Mouse (Mus musculus) myocyte (in vitro differentiated cells): Measurements from ENCODE around the gene Zic2. TPM values are rescaled to one million over a fixed set of nuclear protein-coding genes. Genes with fewer than 3 reads are reported as not detected.

Experiments used
- H3K27me3 ChIP-seq: one replicate; pipeline ENCODE4 v1.6.1; 2011; ENCODE audit not compliant: control insufficient read depth, insufficient read depth, insufficient read length
- H3K36me3 ChIP-seq: one replicate; pipeline ENCODE4 v1.6.1; 2011; ENCODE audit not compliant: control insufficient read depth, insufficient read depth
- H3K4me2 ChIP-seq: one replicate; pipeline ENCODE4 v1.6.1; 2011; ENCODE audit warnings: low read depth, control low read depth
- H3K4me3 ChIP-seq: one replicate; pipeline ENCODE4 v1.5.1; 2011; ENCODE audit warnings: mild to moderate bottlenecking, control low read depth, moderate library complexity
- H3K79me2 ChIP-seq: one replicate; pipeline ENCODE4 v1.6.1; 2011; ENCODE audit not compliant: control insufficient read depth, insufficient read depth
- H3ac ChIP-seq: one replicate; pipeline ENCODE4 v1.6.1; 2011; ENCODE audit not compliant: control insufficient read depth, insufficient read length
- CEBPB ChIP-seq: IDR thresholded peaks from 2 replicates; pipeline ENCODE4 v1.6.1; 2011; ENCODE audit warnings: mild to moderate bottlenecking, moderate library complexity; ENCODE audit not compliant: poor library complexity, insufficient read depth, severe bottlenecking
- E2F4 ChIP-seq: IDR thresholded peaks from one replicate; pipeline ENCODE4 v1.6.1; 2011; ENCODE audit warnings: mild to moderate bottlenecking, control low read depth, moderate library complexity; ENCODE audit not compliant: insufficient read depth
- MAX ChIP-seq: IDR thresholded peaks from one replicate; pipeline ENCODE4 v1.6.1; 2011; ENCODE audit warnings: low read depth, mild to moderate bottlenecking, control low read depth
- MYOD1 ChIP-seq, 3 experiments: IDR thresholded peaks; one replicate each; pipeline ENCODE4 v1.6.1; 2011; ENCODE audit warnings: control low read depth in 2 of 3, low read depth in 2 of 3, mild to moderate bottlenecking in 2 of 3, moderate library complexity in 1 of 3; ENCODE audit not compliant: insufficient read length in 2 of 3, control insufficient read depth in 1 of 3
- MYOG ChIP-seq, 3 experiments: IDR thresholded peaks; one replicate each; pipeline ENCODE4 v1.6.1; 2011; ENCODE audit warnings: control low read depth in 2 of 3, low read depth in 2 of 3, mild to moderate bottlenecking in 2 of 3; ENCODE audit not compliant: insufficient read length in 2 of 3, control insufficient read depth in 1 of 3, insufficient read depth in 1 of 3
- POLR2A ChIP-seq: IDR thresholded peaks from one replicate; pipeline ENCODE4 v1.6.1; 2011; ENCODE audit warnings: low read depth, mild to moderate bottlenecking, control low read depth, moderate library complexity; ENCODE audit not compliant: insufficient read length
- POLR2AphosphoS2 ChIP-seq: IDR thresholded peaks from one replicate; pipeline ENCODE4 v1.6.1; 2011; ENCODE audit warnings: low read depth, control low read depth; ENCODE audit not compliant: insufficient read length
- REST ChIP-seq: IDR thresholded peaks from one replicate; pipeline ENCODE4 v1.6.1; 2011; ENCODE audit warnings: mild to moderate bottlenecking, control low read depth, moderate library complexity; ENCODE audit not compliant: insufficient read depth, insufficient read length
- SRF ChIP-seq: IDR thresholded peaks from one replicate; pipeline ENCODE4 v1.6.1; 2011; ENCODE audit warnings: low read depth; ENCODE audit not compliant: control insufficient read depth, insufficient read length
- TCF12 ChIP-seq: IDR thresholded peaks from one replicate; pipeline ENCODE4 v1.6.1; 2011; ENCODE audit warnings: mild to moderate bottlenecking, control low read depth; ENCODE audit not compliant: poor library complexity, insufficient read depth, severe bottlenecking
- TCF3 ChIP-seq: IDR thresholded peaks from one replicate; pipeline ENCODE4 v1.6.1; 2011; ENCODE audit warnings: low read depth, control low read depth; ENCODE audit not compliant: insufficient read length
- USF1 ChIP-seq: IDR thresholded peaks from one replicate; pipeline ENCODE4 v1.6.1; 2011; ENCODE audit warnings: low read depth, mild to moderate bottlenecking, control low read depth, moderate library complexity
- polyA plus RNA-seq: library from polyadenylated mRNA; unstranded; fragments of >200 nt; fragmentation: generic; extraction: Trizol; gene quantifications from one replicate; pipeline ENCODE4 v1.2.1, GENCODE M21; 2012; ENCODE audit warnings: missing spikeins

The Zic2 gene
- polyA plus RNA-seq, 1 experiment = 0.88 TPM

- H3K4me3 ChIP-seq = peak overlapping the region; percentile 26
- peaks cover 7% of the 10 kb centered on the region for H3K79me2 ChIP-seq
- TF ChIP-seq POLR2AphosphoS2 = no peak
- no peak for TF ChIP-seq MYOG (IDR thresholded peaks at IDR 0.05; ENCODE audit: control insufficient read depth in 1 of 3, insufficient read depth in 1 of 3, insufficient read length in 2 of 3, low read depth in 2 of 3)
- no peak for TF ChIP-seq REST
- TF ChIP-seq USF1 = no peak
- no peak for TF ChIP-seq SRF
- no peak for TF ChIP-seq POLR2A
- TF ChIP-seq CEBPB = no peak
- no peak for TF ChIP-seq MYOD1 (IDR thresholded peaks at IDR 0.05; ENCODE audit: control insufficient read depth in 1 of 3, insufficient read length in 2 of 3, low read depth in 2 of 3)
- no peak for TF ChIP-seq E2F4
- no peak for TF ChIP-seq MAX
- TF ChIP-seq TCF3 = no peak
- no peak for TF ChIP-seq TCF12
- H3K36me3 ChIP-seq = no peaks in the 10 kb centered on the region
- H3K4me2 ChIP-seq = peak overlapping the region; percentile 64
- peak overlapping the region; percentile 68 for H3ac ChIP-seq
- H3K27me3 ChIP-seq = peaks cover 32% of the 10 kb centered on the region
Measured at GRCm38 (mm10) chr14:122475557-122476040, 364 bp downstream of the Zic2 start.

DNA sequence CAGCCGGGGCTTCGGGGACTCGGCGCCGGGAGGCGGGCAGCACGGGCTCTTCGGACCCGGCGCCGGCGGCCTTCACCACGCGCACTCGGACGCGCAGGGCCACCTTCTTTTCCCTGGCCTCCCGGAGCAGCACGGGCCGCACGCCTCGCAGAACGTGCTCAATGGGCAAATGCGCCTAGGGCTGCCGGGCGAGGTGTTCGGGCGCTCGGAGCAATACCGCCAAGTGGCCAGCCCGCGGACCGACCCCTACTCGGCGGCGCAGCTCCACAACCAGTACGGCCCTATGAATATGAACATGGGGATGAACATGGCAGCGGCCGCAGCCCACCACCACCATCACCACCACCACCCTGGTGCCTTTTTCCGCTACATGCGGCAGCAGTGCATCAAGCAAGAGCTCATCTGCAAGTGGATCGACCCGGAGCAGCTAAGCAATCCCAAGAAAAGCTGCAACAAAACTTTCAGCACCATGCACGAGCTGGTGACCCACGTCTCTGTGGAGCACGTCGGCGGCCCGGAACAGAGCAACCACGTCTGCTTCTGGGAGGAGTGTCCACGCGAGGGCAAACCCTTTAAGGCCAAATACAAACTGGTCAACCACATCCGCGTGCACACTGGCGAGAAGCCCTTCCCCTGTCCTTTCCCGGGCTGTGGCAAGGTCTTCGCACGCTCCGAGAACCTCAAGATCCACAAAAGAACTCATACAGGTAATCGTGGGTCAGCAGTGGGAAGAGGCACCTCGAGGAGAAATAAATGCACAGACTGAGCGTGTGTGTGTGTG is 996 bp downstream of the Zic2 start:
- H3K36me3 ChIP-seq = no peaks in the 10 kb centered on the region
- peak overlapping the region; percentile 26 for H3K4me3 ChIP-seq
- TF ChIP-seq REST = no peak
- no peak for TF ChIP-seq MYOD1 (IDR thresholded peaks at IDR 0.05; ENCODE audit: control insufficient read depth in 1 of 3, insufficient read length in 2 of 3, low read depth in 2 of 3)
- no peak for TF ChIP-seq SRF
- TF ChIP-seq CEBPB = no peak
- TF ChIP-seq TCF12 = no peak
- TF ChIP-seq TCF3 = no peak
- no peak for TF ChIP-seq MAX
- TF ChIP-seq POLR2AphosphoS2 = no peak
- TF ChIP-seq E2F4 = no peak
- TF ChIP-seq MYOG (IDR thresholded peaks at IDR 0.05; ENCODE audit: control insufficient read depth in 1 of 3, insufficient read depth in 1 of 3, insufficient read length in 2 of 3, low read depth in 2 of 3) = no peak
- no peak for TF ChIP-seq POLR2A
- no peak for TF ChIP-seq USF1
- H3ac ChIP-seq = peak overlapping the region; percentile 68
- peak overlapping the region; percentile 64 for H3K4me2 ChIP-seq
- H3K79me2 ChIP-seq = peaks cover 7% of the 10 kb centered on the region
- H3K27me3 ChIP-seq = peaks cover 32% of the 10 kb centered on the region

DNA sequence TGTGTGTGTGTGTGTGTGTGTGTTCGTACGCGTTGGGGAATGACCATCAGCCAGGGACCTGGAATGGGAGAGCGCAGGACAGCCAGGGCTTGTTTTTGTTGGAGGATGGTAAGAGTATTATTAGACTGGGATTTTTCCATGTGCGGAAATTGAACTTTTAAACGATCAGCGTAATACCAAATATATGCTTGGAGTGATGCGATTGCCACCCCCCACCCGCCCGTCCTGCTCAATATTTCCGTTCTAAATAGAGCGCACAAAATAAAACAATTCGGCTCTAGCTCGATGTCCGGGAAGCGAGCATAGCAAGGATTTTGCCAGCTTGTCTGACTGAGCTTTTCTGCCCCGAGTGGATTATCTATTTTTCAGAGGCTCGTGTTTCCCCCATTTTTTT is 1.6 kb downstream of the Zic2 start:
- Histone ChIP-seq H3K36me3 (no peaks in the 10 kb centered on the region), H3K4me2 (peak overlapping the region; percentile 64), H3K27me3 (peaks cover 32% of the 10 kb centered on the region), H3K79me2 (peaks cover 7% of the 10 kb centered on the region), H3ac (no peak overlapping the region), H3K4me3 (peak overlapping the region; percentile 26)
- TF ChIP-seq E2F4 (no peak), REST (no peak), CEBPB (no peak), TCF12 (no peak), POLR2AphosphoS2 (no peak), MAX (no peak), MYOG (IDR thresholded peaks at IDR 0.05; ENCODE audit: control insufficient read depth in 1 of 3, insufficient read depth in 1 of 3, insufficient read length in 2 of 3, low read depth in 2 of 3) (no peak), USF1 (no peak), POLR2A (no peak), SRF (no peak), TCF3 (no peak), MYOD1 (IDR thresholded peaks at IDR 0.05; ENCODE audit: control insufficient read depth in 1 of 3, insufficient read length in 2 of 3, low read depth in 2 of 3) (no peak)

DNA sequence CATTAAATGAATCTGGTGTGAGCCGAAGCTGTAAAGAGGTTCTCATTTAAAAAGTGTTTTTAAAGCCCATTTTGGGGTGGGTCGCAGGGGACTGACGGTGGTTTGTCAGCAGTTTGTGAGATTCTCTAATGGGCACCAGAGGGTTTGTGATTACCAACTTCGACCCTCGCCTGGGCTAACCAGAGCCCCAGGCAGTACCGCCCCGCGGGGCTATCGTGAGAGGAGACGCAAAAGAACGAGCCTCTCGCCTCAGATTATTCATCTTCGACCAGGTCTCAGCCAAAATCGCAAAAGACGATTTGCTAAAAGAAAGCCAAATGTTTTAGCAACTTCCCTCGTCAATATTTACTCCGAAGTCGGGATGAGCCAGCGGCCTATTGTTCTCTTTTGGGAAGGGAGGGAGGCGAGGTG is 2.0 kb downstream of the Zic2 start:
- Histone ChIP-seq H3ac (no peak overlapping the region), H3K4me2 (peak overlapping the region; percentile 64), H3K27me3 (peaks cover 32% of the 10 kb centered on the region), H3K79me2 (peaks cover 7% of the 10 kb centered on the region), H3K4me3 (peak overlapping the region; percentile 26), H3K36me3 (no peaks in the 10 kb centered on the region)
- TF ChIP-seq MYOG (IDR thresholded peaks at IDR 0.05; ENCODE audit: control insufficient read depth in 1 of 3, insufficient read depth in 1 of 3, insufficient read length in 2 of 3, low read depth in 2 of 3) (no peak), REST (no peak), SRF (no peak), MAX (no peak), POLR2A (no peak), TCF3 (no peak), CEBPB (no peak), USF1 (no peak), MYOD1 (IDR thresholded peaks at IDR 0.05; ENCODE audit: control insufficient read depth in 1 of 3, insufficient read length in 2 of 3, low read depth in 2 of 3) (no peak), POLR2AphosphoS2 (no peak), TCF12 (no peak), E2F4 (no peak)
